Mouse (Mus musculus) large intestine, adult 2 months (tissue): Measurements from ENCODE around the gene Gm3139. TPM values are rescaled to one million over a fixed set of nuclear protein-coding genes. Genes with fewer than 3 reads are reported as not detected.
"Not testable (repeated sequence)": the region's sequence is repeated elsewhere in the genome, so short reads cannot be mapped to it uniquely, and the experiment has no call there.

Experiments
- DNase-seq: peaks from one replicate; pipeline ENCODE4 v3.0.0-alpha.2; 2012; ENCODE audit warnings: low read depth, low spot score
- WGBS: fragments of 180-500 bp; shearing (Covaris S2); methylation state at CpG from one replicate; pipeline ENCODE4 v1.1.7; 2018; 5-methylcytosine and 5-hydroxymethylcytosine counted together
- polyA plus RNA-seq: library from polyadenylated mRNA; depleted of rRNA; stranded (reverse); fragments of >200 nt; gene quantifications from 2 replicates; pipeline ENCODE4 v1.2.3, GENCODE M21; 2012; rRNA removed

Gm3139 gene
- polyA plus RNA-seq: not detected in 2 replicates

- no CpG with 5 or more reads among the region's 2 CpGs for WGBS
- DNase-seq: not testable (repeated sequence)
Observed at GRCm38 (mm10) chr5:94525987-94526386, at the start of gene Gm3139. Gm3139 (plus strand) TSS chr5:94526287.

Other genes starting within 250 kb of the Gm3139 start
- gene A430089I19Rik, start 219.5 kb upstream of the Gm3139 start, polyA plus RNA-seq: not detected in 2 replicates
- gene Gm6502, start 211.9 kb upstream of the Gm3139 start, polyA plus RNA-seq: not detected in 2 replicates
- not detected in 2 replicates for gene AA792892, start 186.5 kb upstream of the Gm3139 start, polyA plus RNA-seq
- not detected in 2 replicates for gene Gm7682, start 80.5 kb upstream of the Gm3139 start, polyA plus RNA-seq
- not detected in 2 replicates for gene Gm3147, start 90.1 kb downstream of the Gm3139 start, polyA plus RNA-seq
- gene Gm6509, start 97.7 kb downstream of the Gm3139 start, polyA plus RNA-seq: not detected in 2 replicates
- gene Gm6205, start 122.1 kb downstream of the Gm3139 start, polyA plus RNA-seq: not detected in 2 replicates